Comparison of ENCODE assay signal across 20 mouse cellular contexts in the genomic region with DNA sequence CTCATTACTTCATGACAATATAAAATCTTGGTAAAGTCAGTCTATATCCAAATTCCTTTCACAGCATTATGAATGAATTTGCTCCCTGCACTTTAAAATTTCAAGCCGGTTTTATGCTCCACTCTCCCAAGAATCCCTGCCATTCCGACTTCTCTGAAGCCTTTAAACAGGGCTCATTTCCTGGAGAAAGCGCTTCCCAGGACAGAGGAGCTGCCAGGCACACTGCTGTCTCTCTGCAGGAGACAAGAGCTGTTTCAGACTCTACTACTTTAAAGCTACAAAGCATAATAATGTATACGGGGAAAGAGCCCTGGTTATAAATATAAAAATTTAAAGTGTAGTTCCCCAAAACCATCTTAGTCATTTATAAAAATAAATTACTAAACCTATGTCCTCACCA. TPM values are rescaled to one million over a fixed set of nuclear protein-coding genes. Genes with fewer than 3 reads are reported as not detected.
A peak's percentile ranks its signal among the peaks of the same experiment; 100 is the strongest.
DNase-seq lines count a peak whose midpoint lies in the region; ATAC-seq lines count a peak whose summit lies in the region.
"Had no signal": no experiment of that assay in that cellular context is flagged by ENCODE, and none has a peak within 500 bp of the region (broad histone marks: within the 10 kb centered on the region; RNA-seq: fewer than 3 reads in every experiment).

No protein-coding gene starts in this region.

- H3K4me1 ChIP-seq in hindbrain, embryonic 12.5 days: no peaks in the 10 kb centered on the region
- H3K4me1 ChIP-seq: embryonic facial prominence, embryonic 12.5 days; forebrain, embryonic 13.5 days; intestine, embryonic 15.5 days had no signal

- no peaks in the 10 kb centered on the region for H3K27me3 ChIP-seq in hindbrain, embryonic 12.5 days
- H3K27me3 ChIP-seq: embryonic facial prominence, embryonic 12.5 days; forebrain, embryonic 13.5 days; intestine, embryonic 15.5 days had no signal

- no peak overlapping the region for H3K4me3 ChIP-seq in hindbrain, embryonic 12.5 days
- H3K4me3 ChIP-seq: embryonic facial prominence, embryonic 12.5 days; forebrain, embryonic 13.5 days; gastrocnemius, adult 2 months; intestine, embryonic 15.5 days had no signal

- no peaks in the 10 kb centered on the region for H3K9me3 ChIP-seq in hindbrain, embryonic 12.5 days (replicated peaks)
- H3K9me3 ChIP-seq: embryonic facial prominence, embryonic 12.5 days; forebrain, embryonic 13.5 days; intestine, embryonic 15.5 days had no signal

- H3K36me3 ChIP-seq in hindbrain, embryonic 12.5 days: peaks cover 5% of the 10 kb centered on the region; the same call in 1 of the 2 replicates
- H3K36me3 ChIP-seq: embryonic facial prominence, embryonic 12.5 days; intestine, embryonic 15.5 days had no signal

- no peak overlapping the region for H3K4me2 ChIP-seq in hindbrain, embryonic 12.5 days (replicated peaks)
- H3K4me2 ChIP-seq: embryonic facial prominence, embryonic 12.5 days; forebrain, embryonic 13.5 days; hindbrain, embryonic 14.5 days; intestine, embryonic 15.5 days had no signal

- peak; percentile 76 for ATAC-seq in cerebellum, adult (ENCODE audit: insufficient number of reproducible peaks, low FRiP score, low TSS enrichment)
- no peak for ATAC-seq in hindbrain, embryonic 12.5 days (ENCODE audit: low FRiP score)
- ATAC-seq: forebrain, embryonic 13.5 days; forebrain, postnatal 0 days; intestine, embryonic 15.5 days had no signal

- no peak overlapping the region for H3K27ac ChIP-seq in hindbrain, embryonic 12.5 days
- H3K27ac ChIP-seq: embryonic facial prominence, embryonic 12.5 days; forebrain, embryonic 13.5 days; gastrocnemius, adult 2 months; hindbrain, embryonic 14.5 days; intestine, embryonic 15.5 days had no signal

- 46% methylated on average over 4 of the region's 4 CpGs for WGBS in hindbrain, embryonic 12.5 days

- no peak for DNase-seq in cerebellum, postnatal 4 days (ENCODE audit: low spot score in 2 of 2)
- DNase-seq in cerebellum, adult 18-20 months: peak; percentile 71 to 83
- DNase-seq in cerebellum, adult 9-11 months: peak; percentile 81
- peak; percentile 66 to 71 for DNase-seq in cerebellum, postnatal 36 days
- no peak for DNase-seq in frontal cortex, postnatal 14 days (ENCODE audit: low spot score in 2 of 2)
- DNase-seq in ovary, postnatal 14 days (ENCODE audit: low spot score): no peak
- DNase-seq: adrenal gland, postnatal 14 days; forebrain, postnatal 0 days; gastrocnemius, adult 2 months; gastrocnemius, postnatal 25 days; heart, adult 11 months; heart, postnatal 10 days; kidney, adult 2 months had no signal

- no peak overlapping the region for H3K9ac ChIP-seq in hindbrain, embryonic 12.5 days
- H3K9ac ChIP-seq: embryonic facial prominence, embryonic 12.5 days; forebrain, embryonic 13.5 days; forebrain, postnatal 0 days; hindbrain, embryonic 14.5 days; intestine, embryonic 15.5 days had no signal

RNA-seq across cellular contexts. Expression of gene Als2, which starts 7.8 kb away (rescaled TPM):
- 24.6 and 24.9 TPM in 2 replicates for polyA plus RNA-seq in hindbrain, embryonic 12.5 days (2016; fragmentation: Nextera tagmentation; extraction: Ambion mirVana)

RNA-seq across cellular contexts. Expression of gene Cdk15, which starts 27.5 kb away (rescaled TPM):
- 1.4 and 2.0 TPM in 2 replicates for polyA plus RNA-seq in hindbrain, embryonic 12.5 days (2016; fragmentation: Nextera tagmentation; extraction: Ambion mirVana)
- polyA plus RNA-seq: heart, embryonic 14.5 days had no signal

Comparison
In these comparisons a context has a peak if more than half of its experiments do, and no peak if none do; other contexts are left out.
1. DNase-seq: peak in cerebellum, adult 18-20 months (2 of 2), cerebellum, adult 9-11 months (single experiment) and cerebellum, postnatal 36 days (2 of 2); none in cerebellum, postnatal 4 days (0 of 2), frontal cortex, postnatal 14 days (0 of 2) and ovary, postnatal 14 days (single experiment).